Mouse (Mus musculus): Measurements from ENCODE around the gene Rnf114. TPM values are rescaled to one million over a fixed set of nuclear protein-coding genes. Genes with fewer than 3 reads are reported as not detected.

Gene Rnf114
- polyA plus RNA-seq, 1 experiment, result 97.0 TPM

GRCm38 (mm10) chr2:167470611-167471010, 21.8 kb upstream of the Rnf114 start:
- Histone ChIP-seq H3K27ac (ENCODE audit: insufficient read depth, low read length) (no peak overlapping the region), H3K9me3 (replicated peaks; ENCODE audit: control insufficient read depth, insufficient read depth, low read length, poor library complexity, severe bottlenecking) (no peaks in the 10 kb centered on the region), H3K36me3 (ENCODE audit: control insufficient read depth, insufficient read depth, low read length, poor library complexity, severe bottlenecking) (0 out of 2 replicates have a peak, but pooled peaks cover 10% of the 10 kb centered on the region), H3K27me3 (ENCODE audit: control insufficient read depth, insufficient read depth, low read length, poor library complexity, severe bottlenecking) (no peaks in the 10 kb centered on the region), H3K9ac (ENCODE audit: low read depth, poor library complexity, severe bottlenecking) (no peak overlapping the region), H3K4me3 (ENCODE audit: low read depth, low read length) (no peak overlapping the region), H3K4me1 (ENCODE audit: control insufficient read depth, insufficient read depth, low read length) (no peaks in the 10 kb centered on the region)
- TF ChIP-seq EP300 (IDR thresholded peaks at IDR 0.05; ENCODE audit: insufficient read depth, low read depth, low read length) (no peak), CTCF (IDR thresholded peaks at IDR 0.05; ENCODE audit: low read depth, low read length) (no peak), POLR2A (IDR thresholded peaks at IDR 0.05; ENCODE audit: insufficient read depth, low read length) (no peak)

DNA sequence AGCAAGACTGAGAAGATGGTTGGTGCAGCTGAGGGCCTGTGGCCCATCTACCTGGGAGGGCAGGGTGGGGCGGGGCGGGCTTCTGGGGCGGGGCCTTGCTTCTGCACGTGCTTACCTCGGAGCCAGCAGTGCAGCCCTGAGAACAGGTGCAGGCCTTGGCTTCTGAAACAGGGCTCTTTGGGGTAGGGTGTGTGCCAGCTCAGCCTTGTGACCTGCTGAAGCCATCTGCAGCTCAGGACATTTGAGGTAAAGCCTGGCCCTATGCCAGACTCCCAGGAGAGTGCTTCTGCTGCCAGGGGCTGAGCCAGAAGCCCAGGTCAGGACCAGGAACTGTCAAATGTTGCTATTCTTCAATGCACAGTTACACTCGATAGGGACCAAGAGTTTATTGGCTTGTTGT, 20.9 kb upstream of the Rnf114 start:
- Histone ChIP-seq H3K4me3 (ENCODE audit: low read depth, low read length) (no peak overlapping the region), H3K36me3 (ENCODE audit: control insufficient read depth, insufficient read depth, low read length, poor library complexity, severe bottlenecking) (0 out of 2 replicates have a peak, but pooled peaks cover 8% of the 10 kb centered on the region), H3K27ac (ENCODE audit: insufficient read depth, low read length) (no peak overlapping the region), H3K4me1 (ENCODE audit: control insufficient read depth, insufficient read depth, low read length) (no peaks in the 10 kb centered on the region), H3K27me3 (ENCODE audit: control insufficient read depth, insufficient read depth, low read length, poor library complexity, severe bottlenecking) (no peaks in the 10 kb centered on the region), H3K9ac (ENCODE audit: low read depth, poor library complexity, severe bottlenecking) (no peak overlapping the region), H3K9me3 (replicated peaks; ENCODE audit: control insufficient read depth, insufficient read depth, low read length, poor library complexity, severe bottlenecking) (no peaks in the 10 kb centered on the region)
- no peak for TF ChIP-seq CTCF (IDR thresholded peaks at IDR 0.05; ENCODE audit: low read depth, low read length)
- no peak for TF ChIP-seq POLR2A (IDR thresholded peaks at IDR 0.05; ENCODE audit: insufficient read depth, low read length)
- no peak for TF ChIP-seq EP300 (IDR thresholded peaks at IDR 0.05; ENCODE audit: insufficient read depth, low read depth, low read length)

GRCm38 (mm10) chr2:167474218-167474617, 18.2 kb upstream of the Rnf114 start:
- TF ChIP-seq EP300 (IDR thresholded peaks at IDR 0.05; ENCODE audit: insufficient read depth, low read depth, low read length) (no peak), CTCF (IDR thresholded peaks at IDR 0.05; ENCODE audit: low read depth, low read length) (no peak), POLR2A (IDR thresholded peaks at IDR 0.05; ENCODE audit: insufficient read depth, low read length) (no peak)
- H3K36me3 ChIP-seq (ENCODE audit: control insufficient read depth, insufficient read depth, low read length, poor library complexity, severe bottlenecking), result 0 out of 2 replicates have a peak, but pooled peaks cover 7% of the 10 kb centered on the region
- H3K9me3 ChIP-seq (replicated peaks; ENCODE audit: control insufficient read depth, insufficient read depth, low read length, poor library complexity, severe bottlenecking), result no peaks in the 10 kb centered on the region
- H3K4me1 ChIP-seq (ENCODE audit: control insufficient read depth, insufficient read depth, low read length), result no peaks in the 10 kb centered on the region
- H3K27me3 ChIP-seq (ENCODE audit: control insufficient read depth, insufficient read depth, low read length, poor library complexity, severe bottlenecking), result no peaks in the 10 kb centered on the region
- H3K9ac ChIP-seq (ENCODE audit: low read depth, poor library complexity, severe bottlenecking), result no peak overlapping the region
- H3K4me3 ChIP-seq (ENCODE audit: low read depth, low read length), result no peak overlapping the region
- H3K27ac ChIP-seq (ENCODE audit: insufficient read depth, low read length), result no peak overlapping the region

DNA sequence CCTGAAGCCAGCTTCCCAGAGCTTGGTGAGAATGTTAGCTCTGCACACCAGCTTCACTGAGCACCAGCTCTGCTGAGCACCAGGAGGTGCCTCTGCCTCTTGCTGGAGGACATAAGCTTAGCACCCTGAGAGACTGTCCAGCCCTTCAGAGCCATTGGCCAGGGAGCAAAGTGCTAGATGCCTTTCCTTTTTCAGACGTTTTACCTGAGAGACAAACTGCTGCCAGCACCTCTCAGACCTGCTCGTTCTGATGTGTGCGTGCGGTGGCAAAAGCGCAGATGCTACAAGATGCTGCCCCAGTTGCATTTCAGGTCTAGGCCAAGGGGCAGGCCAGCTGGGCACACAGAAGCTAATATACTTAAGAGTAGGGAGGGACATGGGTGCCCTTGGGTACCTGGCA, 16.8 kb upstream of the Rnf114 start:
- Histone ChIP-seq H3K4me3 (ENCODE audit: low read depth, low read length) (no peak overlapping the region), H3K4me1 (ENCODE audit: control insufficient read depth, insufficient read depth, low read length) (no peaks in the 10 kb centered on the region), H3K9ac (ENCODE audit: low read depth, poor library complexity, severe bottlenecking) (no peak overlapping the region), H3K9me3 (replicated peaks; ENCODE audit: control insufficient read depth, insufficient read depth, low read length, poor library complexity, severe bottlenecking) (no peaks in the 10 kb centered on the region), H3K36me3 (ENCODE audit: control insufficient read depth, insufficient read depth, low read length, poor library complexity, severe bottlenecking) (0 out of 2 replicates have a peak, but pooled peaks cover 4% of the 10 kb centered on the region), H3K27ac (ENCODE audit: insufficient read depth, low read length) (no peak overlapping the region), H3K27me3 (ENCODE audit: control insufficient read depth, insufficient read depth, low read length, poor library complexity, severe bottlenecking) (no peaks in the 10 kb centered on the region)
- TF ChIP-seq CTCF (IDR thresholded peaks at IDR 0.05; ENCODE audit: low read depth, low read length) (no peak), POLR2A (IDR thresholded peaks at IDR 0.05; ENCODE audit: insufficient read depth, low read length) (no peak), EP300 (IDR thresholded peaks at IDR 0.05; ENCODE audit: insufficient read depth, low read depth, low read length) (no peak)

GRCm38 (mm10) chr2:167476200-167476688, 16.2 kb upstream of the Rnf114 start:
- H3K9ac ChIP-seq (ENCODE audit: low read depth, poor library complexity, severe bottlenecking), result no peak overlapping the region
- no peaks in the 10 kb centered on the region for H3K9me3 ChIP-seq (replicated peaks; ENCODE audit: control insufficient read depth, insufficient read depth, low read length, poor library complexity, severe bottlenecking)
- H3K27ac ChIP-seq (ENCODE audit: insufficient read depth, low read length), result no peak overlapping the region
- H3K4me3 ChIP-seq (ENCODE audit: low read depth, low read length), result no peak overlapping the region
- H3K27me3 ChIP-seq (ENCODE audit: control insufficient read depth, insufficient read depth, low read length, poor library complexity, severe bottlenecking), result no peaks in the 10 kb centered on the region
- TF ChIP-seq EP300 (IDR thresholded peaks at IDR 0.05; ENCODE audit: insufficient read depth, low read depth, low read length) (no peak), CTCF (IDR thresholded peaks at IDR 0.05; ENCODE audit: low read depth, low read length) (no peak), POLR2A (IDR thresholded peaks at IDR 0.05; ENCODE audit: insufficient read depth, low read length) (no peak)
- 0 out of 2 replicates have a peak, but pooled peaks cover 4% of the 10 kb centered on the region for H3K36me3 ChIP-seq (ENCODE audit: control insufficient read depth, insufficient read depth, low read length, poor library complexity, severe bottlenecking)
- H3K4me1 ChIP-seq (ENCODE audit: control insufficient read depth, insufficient read depth, low read length), result no peaks in the 10 kb centered on the region

DNA sequence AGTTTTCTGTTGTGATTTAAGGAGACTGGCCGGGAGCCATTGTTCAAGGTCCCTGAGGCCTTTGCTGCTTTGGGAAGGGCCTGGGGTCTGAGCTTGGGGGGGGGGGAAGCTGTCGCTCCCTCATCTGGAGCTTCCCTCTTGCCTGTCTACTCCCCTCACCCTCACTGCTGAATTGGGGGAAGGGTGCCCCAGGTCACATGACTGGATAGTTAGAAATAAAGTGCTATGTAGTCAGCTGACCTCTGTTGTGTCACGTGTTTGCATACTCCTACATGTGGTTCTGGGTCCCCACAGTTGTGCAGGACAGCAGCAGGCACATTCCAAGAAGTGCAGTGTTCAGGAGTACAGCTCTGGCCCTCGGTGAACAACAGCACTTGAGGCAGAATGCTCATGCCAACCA, 15.7 kb upstream of the Rnf114 start:
- no peak overlapping the region for H3K9ac ChIP-seq (ENCODE audit: low read depth, poor library complexity, severe bottlenecking)
- no peaks in the 10 kb centered on the region for H3K9me3 ChIP-seq (replicated peaks; ENCODE audit: control insufficient read depth, insufficient read depth, low read length, poor library complexity, severe bottlenecking)
- TF ChIP-seq CTCF (IDR thresholded peaks at IDR 0.05; ENCODE audit: low read depth, low read length), result no peak
- TF ChIP-seq POLR2A (IDR thresholded peaks at IDR 0.05; ENCODE audit: insufficient read depth, low read length), result no peak
- TF ChIP-seq EP300 (IDR thresholded peaks at IDR 0.05; ENCODE audit: insufficient read depth, low read depth, low read length), result no peak
- H3K4me3 ChIP-seq (ENCODE audit: low read depth, low read length), result no peak overlapping the region
- no peaks in the 10 kb centered on the region for H3K27me3 ChIP-seq (ENCODE audit: control insufficient read depth, insufficient read depth, low read length, poor library complexity, severe bottlenecking)
- H3K36me3 ChIP-seq (ENCODE audit: control insufficient read depth, insufficient read depth, low read length, poor library complexity, severe bottlenecking), result 0 out of 2 replicates have a peak, but pooled peaks cover 4% of the 10 kb centered on the region
- no peak overlapping the region for H3K27ac ChIP-seq (ENCODE audit: insufficient read depth, low read length)
- H3K4me1 ChIP-seq (ENCODE audit: control insufficient read depth, insufficient read depth, low read length), result no peaks in the 10 kb centered on the region
